Mouse (Mus musculus) lung, postnatal 0 days (tissue): ENCODE data around the gene Aldh3b1.

Experiments
- CTCF ChIP-seq: IDR thresholded peaks from 2 replicates; pipeline ENCODE4 v1.5.1; 2016; ENCODE audit warnings: antibody characterized with exemption, mild to moderate bottlenecking
- EP300 ChIP-seq: IDR thresholded peaks from 2 replicates; pipeline ENCODE4 v1.6.1; 2016; ENCODE audit warnings: antibody characterized with exemption, mild to moderate bottlenecking, control low read depth

- TF ChIP-seq EP300: no peak
- TF ChIP-seq CTCF: no peak
These were observed 16.4 kb upstream of the Aldh3b1 start for GRCm38 (mm10) chr19:3945872-3946564.
